Mouse (Mus musculus): ENCODE data around the gene Serpine2. TPM values are rescaled to one million over a fixed set of nuclear protein-coding genes. Genes with fewer than 3 reads are reported as not detected.

Gene Serpine2
- total and polyA plus RNA-seq, 2 experiments from 2014 or later: 254 to 386 TPM

GRCm38 (mm10) chr1:79856756-79857155, 4.2 kb downstream of the Serpine2 start:
- no peaks in the 10 kb centered on the region for H3K27me3 ChIP-seq (ENCODE audit: insufficient read depth, low read length)
- WGBS: 38% methylated on average over 4 of the region's 4 CpGs
- no peak for TF ChIP-seq CTCF (IDR thresholded peaks at IDR 0.05)
- H3K4me3 ChIP-seq (ENCODE audit: low read depth, low read length): peak overlapping the region; percentile 74
- ATAC-seq (ENCODE audit: low FRiP score): no peak
- peaks cover 2% of the 10 kb centered on the region; the same call in 1 of the 2 replicates for H3K36me3 ChIP-seq (ENCODE audit: insufficient read depth, low read length)
- peak overlapping the region; percentile 91 for H3K4me2 ChIP-seq (ENCODE audit: low read depth, low read length, poor library complexity, severe bottlenecking)
- no peak overlapping the region for H3K27ac ChIP-seq (ENCODE audit: low read depth, low read length)
- peaks cover 3% of the 10 kb centered on the region; the same call in 1 of the 2 replicates for H3K4me1 ChIP-seq (ENCODE audit: insufficient read depth, low read length)
- H3K9me3 ChIP-seq (ENCODE audit: low read length): no peaks in the 10 kb centered on the region
- no peak overlapping the region for H3K9ac ChIP-seq (replicated peaks; ENCODE audit: low read length, poor library complexity, severe bottlenecking)
- DNase-seq (ENCODE audit: low spot score): no peak

GRCm38 (mm10) chr1:79853527-79853926, 7.5 kb downstream of the Serpine2 start:
- no peak overlapping the region for H3K4me3 ChIP-seq (ENCODE audit: low read depth, low read length)

GRCm38 (mm10) chr1:79850341-79850740, 10.6 kb downstream of the Serpine2 start:
- no peak for ATAC-seq (ENCODE audit: low FRiP score)
- H3K36me3 ChIP-seq (ENCODE audit: insufficient read depth, low read length): peaks cover 2% of the 10 kb centered on the region; the same call in 1 of the 2 replicates
- WGBS: 89% methylated on average over 10 of the region's 10 CpGs

More at GRCm38 (mm10) chr1:79853527-79853926, 7.5 kb downstream of the Serpine2 start:
- DNase-seq (ENCODE audit: low spot score) (no peak), ATAC-seq (ENCODE audit: low FRiP score) (no peak)
- Histone ChIP-seq H3K27me3 (ENCODE audit: insufficient read depth, low read length) (no peaks in the 10 kb centered on the region), H3K9me3 (ENCODE audit: low read length) (no peaks in the 10 kb centered on the region), H3K4me2 (ENCODE audit: low read depth, low read length, poor library complexity, severe bottlenecking) (no peak overlapping the region), H3K9ac (replicated peaks; ENCODE audit: low read length, poor library complexity, severe bottlenecking) (no peak overlapping the region), H3K36me3 (ENCODE audit: insufficient read depth, low read length) (peaks cover 2% of the 10 kb centered on the region; the same call in 1 of the 2 replicates), H3K27ac (ENCODE audit: low read depth, low read length) (no peak overlapping the region), H3K4me1 (ENCODE audit: insufficient read depth, low read length) (peaks cover 3% of the 10 kb centered on the region; the same call in 1 of the 2 replicates)
- no peak for TF ChIP-seq CTCF (IDR thresholded peaks at IDR 0.05)
- 92% methylated on average over 3 of the region's 3 CpGs for WGBS

GRCm38 (mm10) chr1:79848663-79849062, 12.3 kb downstream of the Serpine2 start:
- Histone ChIP-seq H3K4me2 (ENCODE audit: low read depth, low read length, poor library complexity, severe bottlenecking) (no peak overlapping the region), H3K9ac (replicated peaks; ENCODE audit: low read length, poor library complexity, severe bottlenecking) (no peak overlapping the region), H3K27me3 (ENCODE audit: insufficient read depth, low read length) (no peaks in the 10 kb centered on the region), H3K27ac (ENCODE audit: low read depth, low read length) (no peak overlapping the region), H3K36me3 (ENCODE audit: insufficient read depth, low read length) (no peaks in the 10 kb centered on the region), H3K4me1 (ENCODE audit: insufficient read depth, low read length) (no peaks in the 10 kb centered on the region), H3K9me3 (ENCODE audit: low read length) (no peaks in the 10 kb centered on the region), H3K4me3 (ENCODE audit: low read depth, low read length) (no peak overlapping the region)
- no peak for ATAC-seq (ENCODE audit: low FRiP score)
- 82% methylated on average over 3 of the region's 3 CpGs for WGBS
- no peak for DNase-seq (ENCODE audit: low spot score)
- no peak for TF ChIP-seq CTCF (IDR thresholded peaks at IDR 0.05)

More at GRCm38 (mm10) chr1:79850341-79850740, 10.6 kb downstream of the Serpine2 start:
- Histone ChIP-seq H3K9ac (replicated peaks; ENCODE audit: low read length, poor library complexity, severe bottlenecking) (no peak overlapping the region), H3K4me3 (ENCODE audit: low read depth, low read length) (no peak overlapping the region), H3K4me1 (ENCODE audit: insufficient read depth, low read length) (no peaks in the 10 kb centered on the region; the same call in 1 of the 2 replicates), H3K27ac (ENCODE audit: low read depth, low read length) (no peak overlapping the region), H3K9me3 (ENCODE audit: low read length) (no peaks in the 10 kb centered on the region), H3K27me3 (ENCODE audit: insufficient read depth, low read length) (no peaks in the 10 kb centered on the region), H3K4me2 (ENCODE audit: low read depth, low read length, poor library complexity, severe bottlenecking) (no peak overlapping the region)
- no peak for DNase-seq (ENCODE audit: low spot score)
- no peak for TF ChIP-seq CTCF (IDR thresholded peaks at IDR 0.05)

- no peak overlapping the region for H3K27ac ChIP-seq (ENCODE audit: low read depth, low read length)
- H3K9ac ChIP-seq (replicated peaks; ENCODE audit: low read length, poor library complexity, severe bottlenecking): no peak overlapping the region
- no peak overlapping the region for H3K4me2 ChIP-seq (ENCODE audit: low read depth, low read length, poor library complexity, severe bottlenecking)
- H3K4me3 ChIP-seq (ENCODE audit: low read depth, low read length): no peak overlapping the region
- no peaks in the 10 kb centered on the region for H3K4me1 ChIP-seq (ENCODE audit: insufficient read depth, low read length)
- TF ChIP-seq CTCF (IDR thresholded peaks at IDR 0.05): no peak
- H3K9me3 ChIP-seq (ENCODE audit: low read length): no peaks in the 10 kb centered on the region
- DNase-seq (ENCODE audit: low spot score) (no peak), ATAC-seq (ENCODE audit: low FRiP score) (no peak)
- 89% methylated on average over 2 of the region's 2 CpGs for WGBS
- H3K27me3 ChIP-seq (ENCODE audit: insufficient read depth, low read length): no peaks in the 10 kb centered on the region
- H3K36me3 ChIP-seq (ENCODE audit: insufficient read depth, low read length): no peaks in the 10 kb centered on the region
Observed at GRCm38 (mm10) chr1:79846891-79847290, 14.1 kb downstream of the Serpine2 start.

GRCm38 (mm10) chr1:79832719-79833404, 28.1 kb downstream of the Serpine2 start:
- H3K9ac ChIP-seq (replicated peaks; ENCODE audit: low read length, poor library complexity, severe bottlenecking): no peak overlapping the region
- H3K27ac ChIP-seq (ENCODE audit: low read depth, low read length): 0 out of 2 replicates have a peak overlapping the region, but pooled peaks have one; percentile 12
- H3K4me2 ChIP-seq (ENCODE audit: low read depth, low read length, poor library complexity, severe bottlenecking): no peak overlapping the region
- DNase-seq (ENCODE audit: low spot score) (peak; percentile 87), ATAC-seq (ENCODE audit: low FRiP score) (peak; percentile 38; the same call in 1 of the 2 replicates)
- no peaks in the 10 kb centered on the region for H3K36me3 ChIP-seq (ENCODE audit: insufficient read depth, low read length)
- no peaks in the 10 kb centered on the region for H3K27me3 ChIP-seq (ENCODE audit: insufficient read depth, low read length)
- H3K4me3 ChIP-seq (ENCODE audit: low read depth, low read length): no peak overlapping the region
- 40% methylated on average over 16 of the region's 16 CpGs for WGBS
- no peak for TF ChIP-seq CTCF (IDR thresholded peaks at IDR 0.05)
- no peaks in the 10 kb centered on the region for H3K4me1 ChIP-seq (ENCODE audit: insufficient read depth, low read length)
- no peaks in the 10 kb centered on the region for H3K9me3 ChIP-seq (ENCODE audit: low read length)

All from midbrain, postnatal 0 days (tissue).